Mouse (Mus musculus) hindbrain, embryonic 16.5 days (tissue): Measurements from ENCODE around the gene Tmem222. TPM values are rescaled to one million over a fixed set of nuclear protein-coding genes. Genes with fewer than 3 reads are reported as not detected.

Experiments used
- ATAC-seq: fragments of 200-750 bp; cut with Nextera tagmentation; 2 replicates; pipeline ENCODE4 v1.8.0; 2017; ENCODE audit warnings: moderate TSS enrichment, moderate library complexity
- H3K27ac ChIP-seq: fragments of 300-500 bp; sonication (generic); 2 replicates; pipeline ENCODE4 v1.5.1; 2014; ENCODE audit warnings: low read depth, mild to moderate bottlenecking, control low read depth, low read length, moderate library complexity
- H3K27me3 ChIP-seq: fragments of 300-500 bp; sonication (generic); replicated peaks from 2 replicates; pipeline ENCODE4 v1.6.1; 2014; ENCODE audit warnings: low read length; ENCODE audit not compliant: control insufficient read depth, insufficient read depth
- H3K36me3 ChIP-seq: fragments of 300-500 bp; sonication (generic); 2 replicates; pipeline ENCODE4 v1.6.1; 2014; ENCODE audit warnings: mild to moderate bottlenecking, low read length, moderate library complexity, mixed read lengths; ENCODE audit not compliant: control insufficient read depth, insufficient read depth
- H3K4me1 ChIP-seq: fragments of 300-500 bp; sonication (generic); 2 replicates; pipeline ENCODE4 v1.6.1; 2014; ENCODE audit warnings: low read depth, low read length; ENCODE audit not compliant: control insufficient read depth, insufficient read depth
- H3K4me2 ChIP-seq: fragments of 300-500 bp; sonication (generic); 2 replicates; pipeline ENCODE4 v1.6.1; 2014; ENCODE audit warnings: mild to moderate bottlenecking, low read length, control low read depth, moderate library complexity
- H3K4me3 ChIP-seq: fragments of 300-500 bp; sonication (generic); 2 replicates; pipeline ENCODE4 v1.5.1; 2014; ENCODE audit warnings: mild to moderate bottlenecking, low read length, control low read depth, moderate library complexity
- H3K9ac ChIP-seq: fragments of 300-500 bp; sonication (generic); 2 replicates; pipeline ENCODE4 v1.6.1; 2014; ENCODE audit warnings: low read depth, mild to moderate bottlenecking, control low read depth, low read length, moderate library complexity
- H3K9me3 ChIP-seq: fragments of 300-500 bp; sonication (generic); 2 replicates; pipeline ENCODE4 v1.6.1; 2014; ENCODE audit warnings: mild to moderate bottlenecking, low read length, moderate library complexity; ENCODE audit not compliant: control insufficient read depth
- WGBS: fragments of 180-500 bp; shearing (Covaris S2); extraction: QIAGEN DNeasy Blood & Tissue Kit; methylation state at CpG from one replicate; pipeline ENCODE4 v1.1.7; 2014; 5-methylcytosine and 5-hydroxymethylcytosine counted together
- polyA plus RNA-seq: library from polyadenylated mRNA; unstranded; fragments of >200 nt; fragmentation: Nextera tagmentation; extraction: Ambion mirVana; gene quantifications from 2 replicates; pipeline ENCODE4 v1.2.1, GENCODE M21; 2015

The Tmem222 gene
- polyA plus RNA-seq, 1 experiment from 2014 or later: 130 TPM

DNA sequence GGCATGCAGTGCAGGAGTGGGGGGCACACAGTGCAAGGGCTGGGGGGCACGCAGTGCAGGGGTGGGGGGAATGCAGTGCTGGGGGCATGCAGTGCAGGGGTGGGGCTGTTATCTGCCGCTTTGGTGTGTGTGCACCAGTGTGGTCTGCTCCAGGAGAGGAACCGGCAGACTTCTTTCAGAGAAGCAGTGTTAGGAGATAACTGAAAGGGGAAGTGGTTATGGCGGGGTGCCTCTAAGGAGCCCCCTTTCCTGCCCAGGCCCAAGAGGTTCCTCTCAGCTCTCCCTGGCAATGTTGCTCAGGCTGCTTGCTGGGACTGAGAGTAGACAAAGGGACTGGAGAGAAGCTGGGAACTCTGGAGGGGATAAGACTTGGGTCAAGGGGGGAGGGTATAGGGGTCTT is 39.7 kb downstream of the Tmem222 start:
- Histone ChIP-seq H3K27ac (no peak overlapping the region), H3K4me3 (no peak overlapping the region), H3K4me2 (no peak overlapping the region), H3K36me3 (no peaks in the 10 kb centered on the region), H3K9me3 (no peaks in the 10 kb centered on the region), H3K9ac (no peak overlapping the region), H3K27me3 (peaks cover 23% of the 10 kb centered on the region), H3K4me1 (peaks cover 7% of the 10 kb centered on the region)
- 84% methylated on average over 4 of the region's 4 CpGs for WGBS
- ATAC-seq: no peak

DNA sequence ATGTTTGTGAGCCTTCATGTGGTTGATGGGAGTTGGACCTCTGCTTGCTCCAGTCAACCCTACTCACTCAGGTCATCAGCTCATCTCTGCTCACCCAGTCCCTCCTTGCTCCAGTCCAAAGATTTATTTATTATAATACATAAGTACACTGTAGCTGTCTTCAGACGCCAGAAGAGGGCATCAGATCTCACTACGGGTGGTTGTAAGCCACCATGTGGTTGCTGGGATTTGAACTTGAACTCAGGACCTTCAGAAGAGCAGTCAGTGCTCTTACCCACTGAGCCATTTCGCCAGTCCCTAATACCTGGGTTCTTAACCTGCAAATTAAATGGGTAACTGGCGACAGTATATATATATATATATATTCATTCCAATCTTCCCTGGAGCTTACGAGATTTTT is 42.2 kb downstream of the Tmem222 start:
- Histone ChIP-seq H3K9me3 (no peaks in the 10 kb centered on the region), H3K27me3 (peaks cover 9% of the 10 kb centered on the region), H3K27ac (no peak overlapping the region), H3K4me1 (no peaks in the 10 kb centered on the region), H3K4me3 (no peak overlapping the region), H3K36me3 (no peaks in the 10 kb centered on the region), H3K9ac (no peak overlapping the region), H3K4me2 (no peak overlapping the region)
- WGBS: 82% methylated on average over 5 of the region's 5 CpGs
- ATAC-seq: no peak

DNA sequence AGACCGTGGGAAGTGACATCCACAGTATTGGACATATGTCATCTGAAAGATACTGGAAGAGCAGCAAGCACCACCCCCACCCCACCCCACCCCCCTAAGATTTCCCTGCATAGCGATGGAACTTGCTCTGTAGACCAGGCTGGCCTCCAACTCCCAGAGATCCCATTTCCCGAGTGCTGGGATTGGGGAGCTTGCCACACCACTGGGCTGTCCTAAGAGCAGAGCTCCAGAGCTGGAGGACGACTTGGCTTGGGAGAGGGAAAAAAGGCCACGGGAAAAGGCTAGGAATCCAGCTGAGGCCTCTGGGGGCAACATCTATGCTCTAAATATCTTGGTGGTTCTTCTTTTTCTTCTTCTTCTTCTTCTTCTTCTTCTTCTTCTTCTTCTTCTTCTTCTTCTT is 42.8 kb downstream of the Tmem222 start:
- no peak overlapping the region for H3K4me3 ChIP-seq
- no peak for ATAC-seq
- WGBS: 57% methylated on average over 5 of the region's 5 CpGs
- H3K27me3 ChIP-seq: peaks cover 3% of the 10 kb centered on the region
- H3K4me1 ChIP-seq: no peaks in the 10 kb centered on the region
- no peak overlapping the region for H3K9ac ChIP-seq
- no peak overlapping the region for H3K27ac ChIP-seq
- H3K36me3 ChIP-seq: no peaks in the 10 kb centered on the region
- H3K9me3 ChIP-seq: no peaks in the 10 kb centered on the region
- no peak overlapping the region for H3K4me2 ChIP-seq

DNA sequence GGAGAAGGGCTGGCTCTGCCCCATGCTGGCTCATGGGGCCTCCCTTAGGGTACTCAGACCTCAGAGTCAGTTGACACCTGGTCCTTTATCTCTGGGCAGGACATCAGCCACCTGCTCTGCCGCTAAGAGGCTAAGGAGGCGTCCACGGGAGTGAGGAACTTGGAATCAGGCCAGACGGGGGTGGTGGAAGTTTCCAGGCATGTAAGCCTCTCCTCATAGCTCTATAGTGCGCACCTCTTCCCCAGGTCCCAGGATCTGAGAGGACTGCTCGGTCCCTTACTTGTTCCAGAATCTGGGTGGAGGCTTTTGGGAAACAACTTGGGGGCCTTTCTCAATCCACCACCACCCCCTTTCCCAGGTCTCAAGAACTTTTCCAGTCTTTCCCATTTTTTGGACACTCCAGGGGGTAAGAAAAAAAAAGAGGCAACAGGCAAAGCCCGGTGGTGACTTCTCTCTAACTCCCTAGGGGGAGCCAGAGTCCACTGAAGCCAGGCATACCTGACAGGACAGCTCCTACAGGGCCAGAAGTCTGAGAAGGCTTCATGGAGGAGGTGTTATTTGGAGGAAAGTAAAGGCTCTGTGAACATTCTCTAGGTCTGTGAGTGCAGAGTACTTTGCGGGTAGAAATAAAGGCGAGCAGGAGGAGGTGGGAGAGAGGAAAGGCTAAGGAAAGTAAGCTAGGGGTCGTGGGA is 44.2 kb downstream of the Tmem222 start:
- Histone ChIP-seq H3K9me3 (no peaks in the 10 kb centered on the region), H3K27ac (no peak overlapping the region), H3K4me3 (no peak overlapping the region), H3K4me1 (no peaks in the 10 kb centered on the region), H3K27me3 (peaks cover 2% of the 10 kb centered on the region; the same call in 1 of the 2 replicates), H3K9ac (no peak overlapping the region), H3K4me2 (no peak overlapping the region), H3K36me3 (no peaks in the 10 kb centered on the region)
- WGBS: 39% methylated on average over 10 of the region's 10 CpGs
- ATAC-seq: no peak

DNA sequence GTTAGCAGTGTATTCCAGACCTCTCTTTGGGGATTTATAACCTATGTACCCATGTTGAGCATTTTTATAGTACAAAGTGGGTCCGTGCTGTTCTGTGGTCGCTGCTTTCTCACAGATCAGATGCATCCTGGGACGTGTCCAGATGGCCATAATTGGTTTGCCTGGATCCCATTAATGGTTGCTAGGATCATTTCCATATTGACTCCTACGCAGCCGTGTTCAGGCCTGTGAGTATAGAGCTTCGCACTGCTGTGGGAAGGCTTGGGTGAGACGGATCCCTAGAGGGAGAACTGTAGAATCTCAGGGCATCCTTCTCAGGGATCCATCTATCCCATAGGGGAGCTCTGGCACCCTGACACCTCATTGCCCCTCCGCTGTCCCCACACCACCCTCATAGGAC is 48.0 kb downstream of the Tmem222 start:
- no peak for ATAC-seq
- H3K27me3 ChIP-seq: no peaks in the 10 kb centered on the region
- WGBS: 47% methylated on average over 8 of the region's 8 CpGs
- H3K4me3 ChIP-seq: no peak overlapping the region
- H3K27ac ChIP-seq: no peak overlapping the region; the same call in 1 of the 2 replicates
- H3K9ac ChIP-seq: no peak overlapping the region
- no peaks in the 10 kb centered on the region for H3K9me3 ChIP-seq
- no peaks in the 10 kb centered on the region for H3K36me3 ChIP-seq
- H3K4me2 ChIP-seq: no peak overlapping the region
- no peaks in the 10 kb centered on the region for H3K4me1 ChIP-seq

DNA sequence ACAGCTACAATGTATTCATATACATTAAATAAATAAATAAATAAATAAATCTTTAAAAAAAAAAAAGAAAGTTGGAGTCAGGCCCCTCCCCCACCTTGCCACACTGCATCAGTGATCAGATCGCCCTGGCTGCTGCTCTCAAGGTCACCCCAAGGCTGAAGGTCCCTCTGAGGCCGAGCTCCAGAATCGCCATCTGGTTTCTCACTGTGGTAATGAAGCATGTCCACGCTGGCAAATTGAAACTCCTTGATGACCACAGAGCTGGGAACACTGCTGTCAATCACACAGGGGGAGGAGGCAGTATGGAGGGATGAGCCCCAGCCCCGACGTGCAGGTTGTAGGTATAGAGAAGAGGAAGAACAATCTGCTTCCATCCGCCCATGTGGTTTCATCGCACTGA is 50.0 kb downstream of the Tmem222 start:
- no peak for ATAC-seq
- H3K36me3 ChIP-seq: no peaks in the 10 kb centered on the region
- H3K9ac ChIP-seq: no peak overlapping the region
- 43% methylated on average over 8 of the region's 8 CpGs for WGBS
- no peaks in the 10 kb centered on the region for H3K4me1 ChIP-seq
- H3K27me3 ChIP-seq: no peaks in the 10 kb centered on the region
- H3K4me2 ChIP-seq: no peak overlapping the region
- H3K4me3 ChIP-seq: no peak overlapping the region
- no peaks in the 10 kb centered on the region for H3K9me3 ChIP-seq
- no peak overlapping the region for H3K27ac ChIP-seq

DNA sequence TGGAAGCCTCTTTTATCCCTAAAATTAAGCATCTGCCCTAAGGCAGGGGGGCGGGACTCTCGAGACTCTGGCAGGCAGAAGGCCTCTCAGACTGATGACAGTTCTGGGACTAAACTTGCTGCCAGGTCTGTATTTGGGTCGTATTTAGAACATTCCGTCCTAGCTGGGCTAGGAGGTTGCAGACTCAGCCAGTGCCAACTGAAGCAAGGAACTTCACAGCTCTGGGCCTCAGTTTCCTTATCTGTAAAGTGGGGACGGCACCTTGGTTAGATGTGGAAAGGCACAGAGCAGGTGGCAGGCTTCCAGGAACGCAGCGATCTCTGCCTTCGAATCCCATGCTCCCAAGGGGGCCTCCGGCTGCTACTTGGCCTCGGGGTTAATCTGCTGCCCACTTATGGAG is 51.5 kb downstream of the Tmem222 start:
- no peaks in the 10 kb centered on the region for H3K4me1 ChIP-seq
- no peak for ATAC-seq
- 67% methylated on average over 10 of the region's 10 CpGs for WGBS

DNA sequence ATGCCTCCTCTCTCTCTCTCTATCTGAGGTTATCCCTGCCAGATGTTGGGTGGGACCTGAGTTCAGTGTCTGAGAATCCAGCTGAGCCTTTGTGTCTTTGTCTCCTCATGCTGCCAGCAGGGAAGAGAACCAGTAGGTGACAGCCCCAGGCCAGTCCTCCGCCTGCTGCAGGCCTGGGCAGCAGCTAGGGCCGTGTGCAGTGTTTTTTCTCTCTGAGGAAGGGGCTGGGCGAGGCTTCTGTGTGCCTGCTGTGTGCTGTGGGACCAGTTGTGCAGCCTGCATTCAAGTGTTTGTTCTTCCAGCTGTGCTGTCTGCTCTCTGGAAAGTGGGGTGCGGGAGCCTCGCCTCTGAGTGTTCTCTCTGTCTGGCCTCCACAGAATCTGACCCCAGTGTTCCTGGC is 53.7 kb downstream of the Tmem222 start:
- WGBS: 50% methylated on average over 5 of the region's 5 CpGs
- H3K27me3 ChIP-seq: peaks cover 5% of the 10 kb centered on the region
- no peaks in the 10 kb centered on the region for H3K9me3 ChIP-seq
- no peaks in the 10 kb centered on the region for H3K36me3 ChIP-seq
- H3K27ac ChIP-seq: no peak overlapping the region
- no peak overlapping the region for H3K4me2 ChIP-seq
- peaks cover 3% of the 10 kb centered on the region; the same call in 1 of the 2 replicates for H3K4me1 ChIP-seq
- no peak overlapping the region for H3K4me3 ChIP-seq
- peak overlapping the region; percentile 28; the same call in 1 of the 2 replicates for H3K9ac ChIP-seq
- ATAC-seq: no peak

More for the DNA sequence above, 51.5 kb downstream of the Tmem222 start:
- Histone ChIP-seq H3K4me3 (no peak overlapping the region), H3K27me3 (peaks cover 4% of the 10 kb centered on the region; the same call in 1 of the 2 replicates), H3K9ac (no peak overlapping the region), H3K27ac (no peak overlapping the region), H3K4me2 (no peak overlapping the region), H3K9me3 (no peaks in the 10 kb centered on the region), H3K36me3 (no peaks in the 10 kb centered on the region)

DNA sequence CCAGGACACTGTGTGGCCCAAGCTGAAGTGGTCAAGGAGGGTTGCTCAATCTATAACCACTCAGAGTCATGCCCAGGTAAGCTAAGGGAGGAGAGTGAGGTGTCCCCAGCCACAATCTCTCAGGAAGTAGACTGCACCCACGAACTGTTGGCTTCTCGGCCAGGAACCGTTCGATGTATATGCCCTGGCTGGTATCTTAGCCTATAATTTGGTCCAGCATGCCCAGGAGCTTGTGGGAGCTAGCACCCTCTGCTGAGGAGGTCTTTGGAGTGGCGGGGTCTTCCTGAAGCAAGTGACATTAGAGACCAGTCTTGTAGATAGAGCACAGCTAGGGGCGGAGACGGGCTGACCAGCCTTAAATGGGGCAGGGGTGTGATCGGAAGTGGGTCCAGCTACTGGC is 55.9 kb downstream of the Tmem222 start:
- Histone ChIP-seq H3K9ac (no peak overlapping the region), H3K9me3 (no peaks in the 10 kb centered on the region), H3K27ac (no peak overlapping the region), H3K27me3 (peaks cover 5% of the 10 kb centered on the region), H3K4me3 (no peak overlapping the region), H3K4me1 (peaks cover 3% of the 10 kb centered on the region; the same call in 1 of the 2 replicates), H3K36me3 (no peaks in the 10 kb centered on the region), H3K4me2 (no peak overlapping the region)
- no peak for ATAC-seq
- 84% methylated on average over 8 of the region's 8 CpGs for WGBS
